Mouse (Mus musculus): Measurements from ENCODE around the gene Gm5580. TPM values are rescaled to one million over a fixed set of nuclear protein-coding genes. Genes with fewer than 3 reads are reported as not detected.

The Gm5580 gene
- polyA plus RNA-seq, 1 experiment from 2014 or later: 0.33 TPM

Other genes starting within 250 kb of the Gm5580 start
- gene March8, start 213.1 kb upstream of the Gm5580 start, polyA plus RNA-seq (2016; fragmentation: Nextera tagmentation; extraction: Ambion mirVana): 35.3 and 35.7 TPM in 2 replicates
- gene Alox5, start 90.0 kb upstream of the Gm5580 start, polyA plus RNA-seq (2016; fragmentation: Nextera tagmentation; extraction: Ambion mirVana): 2.6 and 2.7 TPM in 2 replicates
- not detected in 2 replicates for gene Olfr211, start 62.0 kb upstream of the Gm5580 start, polyA plus RNA-seq (2016; fragmentation: Nextera tagmentation; extraction: Ambion mirVana)
- not detected in 2 replicates for gene Olfr212, start 44.6 kb upstream of the Gm5580 start, polyA plus RNA-seq (2016; fragmentation: Nextera tagmentation; extraction: Ambion mirVana)
- gene Olfr213, start 12.7 kb upstream of the Gm5580 start, polyA plus RNA-seq (2016; fragmentation: Nextera tagmentation; extraction: Ambion mirVana): not detected in 2 replicates
- not detected in 2 replicates for gene Olfr214, start 3.1 kb downstream of the Gm5580 start, polyA plus RNA-seq (2016; fragmentation: Nextera tagmentation; extraction: Ambion mirVana)
- gene Olfr215, start 33.1 kb downstream of the Gm5580 start, polyA plus RNA-seq (2016; fragmentation: Nextera tagmentation; extraction: Ambion mirVana): not detected in 2 replicates
- gene Zfp422, start 77.9 kb downstream of the Gm5580 start, polyA plus RNA-seq (2016; fragmentation: Nextera tagmentation; extraction: Ambion mirVana): 95.4 and 97.7 TPM in 2 replicates
- gene Depp1, start 99.5 kb downstream of the Gm5580 start, polyA plus RNA-seq (2016; fragmentation: Nextera tagmentation; extraction: Ambion mirVana): 4.0 and 4.9 TPM in 2 replicates
- 5.6 and 6.5 TPM in 2 replicates for gene Rassf4, start 122.8 kb downstream of the Gm5580 start, polyA plus RNA-seq (2016; fragmentation: Nextera tagmentation; extraction: Ambion mirVana)
- gene Tmem72, start 165.8 kb downstream of the Gm5580 start, polyA plus RNA-seq (2016; fragmentation: Nextera tagmentation; extraction: Ambion mirVana): 0.06 and 0.08 TPM in 2 replicates

Measured in heart, embryonic 12.5 days (tissue).